ENCODE assay signal across 31 mouse cellular contexts in genomic region chrX:164408301-164408927, GRCm38 (mm10). TPM values are rescaled to one million over a fixed set of nuclear protein-coding genes. Genes with fewer than 3 reads are reported as not detected.
DNase-seq lines count a peak whose midpoint lies in the region; ATAC-seq and TF ChIP-seq lines count a peak whose summit lies in the region.
"Had no signal": no experiment of that assay in that cellular context is flagged by ENCODE, and none has a peak within 500 bp of the region (broad histone marks: within the 10 kb centered on the region; RNA-seq: fewer than 3 reads in every experiment).

No protein-coding gene starts in this region.

- no peaks in the 10 kb centered on the region for H3K9me3 ChIP-seq in lung, embryonic 15.5 days
- H3K9me3 ChIP-seq in lung, postnatal 0 days (ENCODE audit: low read length): no peaks in the 10 kb centered on the region
- H3K9me3 ChIP-seq: embryonic facial prominence, embryonic 13.5 days; embryonic facial prominence, embryonic 15.5 days; forebrain, embryonic 10.5 days; forebrain, embryonic 12.5 days; G1E had no signal

- TF ChIP-seq CTCF in lung, postnatal 0 days (IDR thresholded peaks at IDR 0.05): no peak

- H3K4me3 ChIP-seq in lung, embryonic 15.5 days: no peak overlapping the region
- H3K4me3 ChIP-seq in lung, postnatal 0 days (ENCODE audit: low read depth, low read length): no peak overlapping the region
- H3K4me3 ChIP-seq: embryonic facial prominence, embryonic 13.5 days; embryonic facial prominence, embryonic 15.5 days; erythroblast, embryonic 14.5 days; forebrain, embryonic 10.5 days; forebrain, embryonic 12.5 days had no signal

- no peak for TF ChIP-seq EP300 in lung, postnatal 0 days (IDR thresholded peaks at IDR 0.05)

- no peaks in the 10 kb centered on the region for H3K36me3 ChIP-seq in lung, embryonic 15.5 days
- no peaks in the 10 kb centered on the region for H3K36me3 ChIP-seq in lung, postnatal 0 days (ENCODE audit: insufficient read depth, low read length)
- H3K36me3 ChIP-seq: embryonic facial prominence, embryonic 13.5 days; embryonic facial prominence, embryonic 15.5 days; forebrain, embryonic 10.5 days; forebrain, embryonic 12.5 days; G1E had no signal

- H3K4me2 ChIP-seq in lung, embryonic 15.5 days: no peak overlapping the region
- no peak overlapping the region for H3K4me2 ChIP-seq in lung, postnatal 0 days (replicated peaks; ENCODE audit: low read depth, low read length)
- H3K4me2 ChIP-seq: embryonic facial prominence, embryonic 13.5 days; embryonic facial prominence, embryonic 15.5 days; forebrain, embryonic 12.5 days had no signal

- ATAC-seq in lung, embryonic 15.5 days (ENCODE audit: borderline replicate concordance, extremely low read depth, low FRiP score, low TSS enrichment): peak; percentile 70; the same call in 1 of the 2 replicates
- ATAC-seq in lung, postnatal 0 days: peak; percentile 26; the same call in 1 of the 2 replicates
- ATAC-seq: activated CD4-positive, CD25-positive, alpha-beta regulatory T cell, adult 4 months; CD4-positive, CD25-positive, alpha-beta regulatory T cell, adult 4 months; forebrain, embryonic 14.5 days; forebrain, embryonic 16.5 days; Patski had no signal

- no peak overlapping the region for H3K9ac ChIP-seq in lung, embryonic 15.5 days
- no peak overlapping the region for H3K9ac ChIP-seq in lung, postnatal 0 days (replicated peaks; ENCODE audit: low read depth)
- H3K9ac ChIP-seq: embryonic facial prominence, embryonic 13.5 days; embryonic facial prominence, embryonic 15.5 days; forebrain, embryonic 12.5 days had no signal

- WGBS in lung, embryonic 15.5 days: 50% methylated on average over 3 of the region's 3 CpGs
- WGBS in lung, postnatal 0 days: 53% methylated on average over 3 of the region's 3 CpGs

- 0 out of 2 replicates have a peak overlapping the region, but pooled peaks have one; percentile 24 for H3K27ac ChIP-seq in lung, embryonic 15.5 days
- no peak overlapping the region for H3K27ac ChIP-seq in lung, postnatal 0 days (ENCODE audit: low read length)
- H3K27ac ChIP-seq: embryonic facial prominence, embryonic 13.5 days; embryonic facial prominence, embryonic 15.5 days; forebrain, embryonic 10.5 days; forebrain, embryonic 12.5 days had no signal

- 0 out of 2 replicates have a peak, but pooled peaks cover 3% of the 10 kb centered on the region for H3K27me3 ChIP-seq in lung, embryonic 15.5 days
- H3K27me3 ChIP-seq in lung, postnatal 0 days (replicated peaks; ENCODE audit: insufficient read depth, low read length): no peaks in the 10 kb centered on the region
- H3K27me3 ChIP-seq: CH12.LX; embryonic facial prominence, embryonic 15.5 days had no signal

- peaks cover 11% of the 10 kb centered on the region; the same call in 1 of the 2 replicates for H3K4me1 ChIP-seq in lung, embryonic 15.5 days
- no peaks in the 10 kb centered on the region for H3K4me1 ChIP-seq in lung, postnatal 0 days (ENCODE audit: insufficient read depth, low read depth, low read length)
- H3K4me1 ChIP-seq: embryonic facial prominence, embryonic 13.5 days; embryonic facial prominence, embryonic 15.5 days; forebrain, embryonic 10.5 days; forebrain, embryonic 12.5 days had no signal

- DNase-seq in heart, adult 11 months: peak; percentile 6
- no peak for DNase-seq in heart, adult 9 months (ENCODE audit: low spot score in 2 of 2)
- DNase-seq in lung, postnatal 14 days: no peak
- DNase-seq in lung, postnatal 0 days (ENCODE audit: low spot score): peak; percentile 43
- DNase-seq in lung, postnatal 10 days: no peak
- DNase-seq: adrenal gland, adult 2 months; adrenal gland, postnatal 10 days; adrenal gland, postnatal 25 days; B cell, adult 2 months; cerebellum, adult 11 months; cerebellum, adult 18-20 months; cerebellum, adult 8-10 months; cerebellum, adult 9-11 months; cerebellum, postnatal 14 days; cerebellum, postnatal 36 days; embryo, embryonic 11 days had no signal

RNA-seq across cellular contexts. Expression of gene Piga, which starts 11.2 kb away (rescaled TPM):
- polyA plus RNA-seq in lung, embryonic 15.5 days (2015; fragmentation: Nextera tagmentation; extraction: Ambion mirVana): 18.8 and 19.8 TPM in 2 replicates
- 6.1 and 7.0 TPM in 2 replicates for polyA plus RNA-seq in lung, postnatal 0 days (2015; fragmentation: Nextera tagmentation; extraction: Ambion mirVana)

RNA-seq across cellular contexts. Expression of gene Asb11, which starts 28.4 kb away (rescaled TPM):
- polyA plus RNA-seq in lung, embryonic 15.5 days (2015; fragmentation: Nextera tagmentation; extraction: Ambion mirVana): 0.65 and 1.3 TPM in 2 replicates
- polyA plus RNA-seq in lung, postnatal 0 days (2015; fragmentation: Nextera tagmentation; extraction: Ambion mirVana): 0.70 and 1.3 TPM in 2 replicates
- polyA plus RNA-seq: activated CD4-positive, CD25-positive, alpha-beta regulatory T cell, adult 4 months; brain, embryonic 14.5 days; CD4-positive, CD25-positive, alpha-beta regulatory T cell, adult 4 months; embryonic facial prominence, embryonic 11.5 days; embryonic facial prominence, embryonic 13.5 days; embryonic facial prominence, embryonic 15.5 days; erythroblast, embryonic 14.5 days; forebrain, embryonic 10.5 days; forebrain, embryonic 12.5 days; forebrain, embryonic 14.5 days; forebrain, embryonic 16.5 days; G1E; Patski had no signal

RNA-seq across cellular contexts. Expression of gene Vegfd, which starts 35.2 kb away (rescaled TPM):
- polyA plus RNA-seq in lung, embryonic 15.5 days (2015; fragmentation: Nextera tagmentation; extraction: Ambion mirVana): 48.1 and 52.2 TPM in 2 replicates
- polyA plus RNA-seq in lung, postnatal 0 days (2015; fragmentation: Nextera tagmentation; extraction: Ambion mirVana): 26.6 and 26.8 TPM in 2 replicates
- polyA plus RNA-seq: activated CD4-positive, CD25-positive, alpha-beta regulatory T cell, adult 4 months; CD4-positive, CD25-positive, alpha-beta regulatory T cell, adult 4 months; erythroblast, embryonic 14.5 days; G1E had no signal

Comparison
In these comparisons a context has a peak if more than half of its experiments do, and no peak if none do; other contexts are left out.
1. DNase-seq: peak in heart, adult 11 months (single experiment) and lung, postnatal 0 days (single experiment); none in heart, adult 9 months (0 of 2), lung, postnatal 14 days (single experiment) and lung, postnatal 10 days (single experiment).